Mouse (Mus musculus) ES-Bruce4 (cell line): Measurements from ENCODE around the gene 1700011L22Rik. TPM values are rescaled to one million over a fixed set of nuclear protein-coding genes. Genes with fewer than 3 reads are reported as not detected.

Experiments
- H3K27ac ChIP-seq: 2 replicates; pipeline ENCODE4 v1.5.1; 2012; ENCODE audit warnings: low read length, inconsistent platforms; ENCODE audit not compliant: insufficient read depth
- H3K27me3 ChIP-seq: 2 replicates; pipeline ENCODE4 v1.6.1; 2012; ENCODE audit warnings: mild to moderate bottlenecking, low read length, inconsistent platforms; ENCODE audit not compliant: control insufficient read depth, poor library complexity, insufficient read depth, severe bottlenecking
- H3K36me3 ChIP-seq: 2 replicates; pipeline ENCODE4 v1.6.1; 2012; ENCODE audit warnings: inconsistent platforms, mild to moderate bottlenecking, low read length, moderate library complexity; ENCODE audit not compliant: control insufficient read depth, poor library complexity, insufficient read depth, severe bottlenecking
- H3K4me1 ChIP-seq: one replicate; pipeline ENCODE4 v1.8.1; 2011; ENCODE audit warnings: low read length; ENCODE audit not compliant: control insufficient read depth, insufficient read depth
- H3K4me3 ChIP-seq: 2 replicates; pipeline ENCODE4 v1.5.1; 2011; ENCODE audit warnings: low read depth, mild to moderate bottlenecking, low read length
- H3K9ac ChIP-seq: 2 replicates; pipeline ENCODE4 v1.6.1; 2012; ENCODE audit warnings: low read depth, mild to moderate bottlenecking, inconsistent platforms; ENCODE audit not compliant: poor library complexity, severe bottlenecking
- H3K9me3 ChIP-seq: replicated peaks from 2 replicates; pipeline ENCODE4 v1.6.1; 2012; ENCODE audit warnings: mild to moderate bottlenecking, low read length, inconsistent platforms; ENCODE audit not compliant: control insufficient read depth, poor library complexity, insufficient read depth, severe bottlenecking
- CTCF ChIP-seq: IDR thresholded peaks from one replicate; pipeline ENCODE4 v1.8.1; 2011; ENCODE audit warnings: low read depth, low read length
- EP300 ChIP-seq: IDR thresholded peaks from 2 replicates; pipeline ENCODE4 v1.6.1; 2011; ENCODE audit warnings: low read depth, low read length; ENCODE audit not compliant: insufficient read depth
- POLR2A ChIP-seq: IDR thresholded peaks from one replicate; pipeline ENCODE4 v1.8.1; 2011; ENCODE audit warnings: low read length; ENCODE audit not compliant: insufficient read depth
- polyA plus RNA-seq: library from polyadenylated mRNA; stranded (reverse); fragments of >200 nt; gene quantifications from 2 replicates; pipeline ENCODE4 v1.2.4, GENCODE M21; 2011; ENCODE audit warnings: low read depth; ENCODE audit not compliant: missing spikeins, insufficient read depth, insufficient read length

1700011L22Rik gene
- polyA plus RNA-seq, 1 experiment = not detected

- H3K4me3 ChIP-seq = no peak overlapping the region
- no peak overlapping the region for H3K27ac ChIP-seq
- no peak overlapping the region for H3K9ac ChIP-seq
- no peaks in the 10 kb centered on the region for H3K27me3 ChIP-seq
- no peaks in the 10 kb centered on the region for H3K4me1 ChIP-seq
- TF ChIP-seq CTCF = no peak
- no peak for TF ChIP-seq POLR2A
- TF ChIP-seq EP300 = no peak
- H3K9me3 ChIP-seq = no peaks in the 10 kb centered on the region
- H3K36me3 ChIP-seq = no peaks in the 10 kb centered on the region; the same call in 1 of the 2 replicates
Measured at GRCm38 (mm10) chr8:79277264-79277870, 29.0 kb upstream of the 1700011L22Rik start.

- no peaks in the 10 kb centered on the region; the same call in 1 of the 2 replicates for H3K36me3 ChIP-seq
- TF ChIP-seq POLR2A (no peak), EP300 (no peak), CTCF (no peak)
- no peaks in the 10 kb centered on the region for H3K27me3 ChIP-seq
Measured at GRCm38 (mm10) chr8:79274940-79275339, 26.6 kb upstream of the 1700011L22Rik start.

GRCm38 (mm10) chr8:79273776-79274175 lies 25.4 kb upstream of the 1700011L22Rik start:
- H3K36me3 ChIP-seq = no peaks in the 10 kb centered on the region; the same call in 1 of the 2 replicates

More at GRCm38 (mm10) chr8:79274940-79275339, 26.6 kb upstream of the 1700011L22Rik start:
- H3K27ac ChIP-seq = no peak overlapping the region
- H3K9me3 ChIP-seq = no peaks in the 10 kb centered on the region
- H3K4me1 ChIP-seq = no peaks in the 10 kb centered on the region
- H3K4me3 ChIP-seq = no peak overlapping the region
- H3K9ac ChIP-seq = no peak overlapping the region

GRCm38 (mm10) chr8:79272676-79273075 lies 24.3 kb upstream of the 1700011L22Rik start:
- no peak overlapping the region for H3K27ac ChIP-seq
- H3K27me3 ChIP-seq = no peaks in the 10 kb centered on the region
- TF ChIP-seq EP300 (no peak), CTCF (no peak), POLR2A (no peak)
- H3K4me1 ChIP-seq = no peaks in the 10 kb centered on the region
- no peaks in the 10 kb centered on the region for H3K9me3 ChIP-seq
- H3K9ac ChIP-seq = no peak overlapping the region
- no peak overlapping the region for H3K4me3 ChIP-seq
- H3K36me3 ChIP-seq = no peaks in the 10 kb centered on the region; the same call in 1 of the 2 replicates

More at GRCm38 (mm10) chr8:79273776-79274175, 25.4 kb upstream of the 1700011L22Rik start:
- Histone ChIP-seq H3K4me3 (no peak overlapping the region), H3K9me3 (no peaks in the 10 kb centered on the region), H3K4me1 (no peaks in the 10 kb centered on the region), H3K9ac (no peak overlapping the region), H3K27me3 (no peaks in the 10 kb centered on the region), H3K27ac (no peak overlapping the region)
- TF ChIP-seq CTCF = no peak

GRCm38 (mm10) chr8:79268921-79269320 lies 20.6 kb upstream of the 1700011L22Rik start:
- no peaks in the 10 kb centered on the region for H3K9me3 ChIP-seq
- H3K27me3 ChIP-seq = no peaks in the 10 kb centered on the region
- H3K27ac ChIP-seq = no peak overlapping the region
- no peak overlapping the region for H3K9ac ChIP-seq
- no peaks in the 10 kb centered on the region for H3K4me1 ChIP-seq
- H3K36me3 ChIP-seq = no peaks in the 10 kb centered on the region; the same call in 1 of the 2 replicates
- TF ChIP-seq POLR2A (no peak), EP300 (no peak), CTCF (no peak)
- H3K4me3 ChIP-seq = no peak overlapping the region

GRCm38 (mm10) chr8:79261920-79262319 lies 13.6 kb upstream of the 1700011L22Rik start:
- no peak for TF ChIP-seq CTCF
- TF ChIP-seq POLR2A = no peak
- TF ChIP-seq EP300 = no peak
- Histone ChIP-seq H3K9ac (no peak overlapping the region), H3K4me3 (no peak overlapping the region), H3K4me1 (no peaks in the 10 kb centered on the region), H3K36me3 (no peaks in the 10 kb centered on the region), H3K9me3 (no peaks in the 10 kb centered on the region), H3K27me3 (no peaks in the 10 kb centered on the region), H3K27ac (no peak overlapping the region)
